Mouse (Mus musculus) spleen, adult 18-20 months (tissue): ENCODE results near the gene Hivep2.

ENCODE experiments used
- DNase-seq, 2 experiments: peaks; one replicate each; pipeline ENCODE4 v3.0.0; 2022; ENCODE audit warnings: mixed read lengths in 2 of 2

Hivep2 gene

GRCm38 (mm10) chr10:14024971-14025370 lies 59.1 kb downstream of the Hivep2 start:
- no peak for DNase-seq

GRCm38 (mm10) chr10:14027751-14028150 lies 61.9 kb downstream of the Hivep2 start:
- no peak for DNase-seq

DNA sequence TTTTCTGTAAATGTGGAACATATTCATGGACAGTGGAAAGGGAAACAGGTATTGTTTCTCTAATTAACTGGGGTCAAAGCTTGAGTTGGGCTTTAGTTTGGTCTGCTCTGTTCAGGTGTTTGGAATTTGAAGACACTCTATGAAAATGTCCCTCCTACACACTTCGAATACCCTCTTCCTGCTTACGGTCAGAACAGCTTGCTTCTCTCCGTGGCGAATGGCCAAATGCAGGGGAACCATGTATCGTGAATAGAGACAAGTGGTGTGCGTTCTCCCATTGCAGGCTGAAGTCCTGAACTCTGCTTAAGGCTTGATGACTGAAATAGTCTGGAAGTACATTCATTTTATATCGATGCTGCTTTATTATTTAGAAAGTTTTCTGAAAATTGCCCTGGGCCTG lies 63.1 kb downstream of the Hivep2 start:
- DNase-seq: no peak

- no peak for DNase-seq
These were observed 64.7 kb downstream of the Hivep2 start for GRCm38 (mm10) chr10:14030458-14031035.

DNA sequence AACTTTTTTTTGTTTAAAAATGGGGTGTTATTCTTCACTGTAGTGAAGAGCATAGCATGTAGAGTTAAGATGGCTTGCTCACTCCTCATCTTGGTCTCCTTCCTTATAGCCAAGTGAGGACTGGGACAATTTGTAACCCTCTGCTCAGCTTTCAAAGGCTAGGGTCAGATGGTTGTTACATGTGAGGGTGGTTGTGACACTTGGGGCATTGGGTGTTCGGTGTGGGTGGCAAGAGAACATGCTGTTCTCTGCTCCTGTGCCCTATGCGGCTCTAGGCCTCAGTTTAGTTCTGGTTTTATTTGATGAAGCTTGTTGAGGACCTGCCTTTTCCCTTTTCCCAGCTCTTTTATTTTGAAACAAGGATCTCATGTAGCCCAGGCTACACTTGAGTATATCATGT lies 66.7 kb downstream of the Hivep2 start:
- DNase-seq: no peak

GRCm38 (mm10) chr10:14034046-14034445 lies 68.2 kb downstream of the Hivep2 start:
- DNase-seq: no peak

DNA sequence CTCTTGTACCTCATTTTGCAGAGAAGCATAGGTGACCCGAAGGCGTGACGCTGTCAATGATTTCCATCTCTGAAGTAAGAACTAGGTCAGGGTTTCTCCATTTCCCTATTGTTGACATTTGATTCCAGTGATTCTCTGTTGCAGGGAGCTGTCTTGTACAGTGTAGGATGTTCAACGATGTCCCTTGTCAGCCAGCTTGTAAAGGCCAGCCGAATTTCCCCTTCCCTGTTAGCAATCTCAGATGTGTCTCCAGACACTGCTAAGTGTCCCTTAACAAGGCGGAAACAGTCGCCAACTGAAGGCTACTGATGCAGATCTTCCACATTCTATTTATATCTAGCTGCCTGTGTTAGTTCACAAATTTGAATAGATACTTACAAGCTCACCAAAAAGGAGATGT lies 68.9 kb downstream of the Hivep2 start:
- DNase-seq: no peak

- DNase-seq: no peak
These were observed 69.7 kb downstream of the Hivep2 start for GRCm38 (mm10) chr10:14035607-14036006.

DNA sequence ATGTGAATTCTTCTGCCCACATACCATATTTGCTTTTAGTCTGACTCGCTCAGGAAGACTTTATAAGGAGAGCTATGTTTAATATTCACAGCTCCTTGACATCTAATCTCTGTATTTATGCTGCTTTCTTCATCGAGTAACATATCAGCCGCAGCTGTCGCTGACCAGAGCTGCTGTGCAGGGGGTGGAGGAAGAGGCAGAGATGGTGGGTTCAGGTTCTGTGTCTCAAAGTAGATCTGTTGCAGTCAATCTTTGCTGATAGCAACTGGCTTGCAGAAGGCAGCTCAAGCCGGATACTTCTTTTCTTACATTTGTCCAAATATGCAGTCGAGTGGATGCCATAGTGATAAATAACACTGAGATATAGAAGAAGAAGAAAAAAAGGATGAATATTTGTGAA lies 70.6 kb downstream of the Hivep2 start:
- no peak for DNase-seq

- DNase-seq: no peak
These were observed 72.2 kb downstream of the Hivep2 start for GRCm38 (mm10) chr10:14037977-14038489.

GRCm38 (mm10) chr10:14040716-14041470 lies 75.0 kb downstream of the Hivep2 start:
- no peak for DNase-seq

DNA sequence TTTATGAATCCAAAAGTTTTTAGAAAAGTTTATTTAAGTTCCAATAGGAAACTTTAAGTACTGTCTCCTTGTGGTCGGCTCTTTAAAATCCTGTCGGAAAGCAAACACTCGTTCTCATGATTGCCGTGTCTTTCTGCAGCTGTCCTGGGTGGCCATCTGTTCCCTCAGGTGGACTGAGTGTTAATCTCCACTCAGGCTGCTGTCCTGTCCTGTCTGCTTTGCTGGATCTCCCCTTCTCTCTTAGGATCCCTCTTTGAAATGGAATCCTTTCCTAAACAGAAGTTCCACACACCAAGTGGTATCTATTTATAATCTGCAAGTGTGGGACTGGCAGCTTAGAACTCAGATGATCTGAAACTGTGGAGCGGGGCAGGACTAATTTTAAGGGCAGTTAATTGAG lies 75.7 kb downstream of the Hivep2 start:
- DNase-seq: no peak

DNA sequence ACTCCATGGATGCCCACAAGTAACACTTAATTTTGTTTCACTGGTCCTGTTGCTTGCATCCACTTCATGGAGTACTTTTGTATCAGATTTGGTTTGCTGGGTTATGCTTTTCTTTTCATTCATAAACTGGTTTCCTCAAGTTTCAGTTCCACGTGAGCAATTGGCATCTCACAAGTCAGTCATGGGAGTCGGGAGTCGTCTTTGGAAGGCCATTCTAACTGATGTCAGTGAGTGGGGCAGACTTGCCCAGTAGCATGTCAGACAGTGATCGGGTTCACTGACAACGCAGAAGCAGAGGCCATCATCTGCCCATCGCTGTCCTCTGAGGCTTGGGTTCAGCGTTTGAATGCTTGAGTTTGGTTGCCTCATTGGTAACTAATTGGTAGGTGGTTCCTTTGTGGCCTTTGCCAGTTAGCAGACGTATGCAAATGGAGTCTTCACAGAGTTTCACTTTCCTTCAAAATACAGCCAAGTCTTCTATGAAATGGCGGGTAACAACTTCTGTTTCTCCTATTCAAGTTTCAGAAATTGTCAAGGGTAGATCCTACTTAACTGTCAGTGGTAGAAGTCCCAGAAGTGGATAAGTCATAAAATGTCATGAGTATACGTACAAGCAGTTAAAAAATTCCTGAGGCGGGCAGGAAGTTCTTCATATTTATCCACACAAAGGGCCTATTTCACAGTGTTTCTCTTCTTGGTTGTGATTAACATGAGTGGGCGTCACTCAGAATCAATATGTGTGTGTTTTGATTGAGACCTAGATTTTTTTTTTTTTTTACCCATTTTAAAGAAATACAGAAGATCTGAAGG lies 76.9 kb downstream of the Hivep2 start:
- no peak for DNase-seq

DNA sequence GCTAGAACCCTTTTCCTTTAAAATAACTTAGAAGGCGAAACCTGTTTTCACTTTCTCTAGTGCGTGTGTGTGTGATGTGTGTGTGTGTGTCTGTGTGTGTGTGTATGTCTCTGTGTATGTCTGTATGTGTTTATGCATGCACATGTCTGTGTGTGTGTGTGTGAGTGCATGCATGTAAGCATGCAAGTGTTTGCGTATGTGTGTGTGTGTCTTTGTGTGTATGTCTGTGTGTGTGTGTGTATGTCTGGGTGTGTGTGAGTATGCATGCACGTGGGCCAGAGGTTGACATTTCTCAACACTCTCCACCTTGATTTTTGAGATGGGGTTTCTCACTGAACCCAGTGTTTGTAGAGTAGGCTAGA lies 77.5 kb downstream of the Hivep2 start:
- DNase-seq: no peak

DNA sequence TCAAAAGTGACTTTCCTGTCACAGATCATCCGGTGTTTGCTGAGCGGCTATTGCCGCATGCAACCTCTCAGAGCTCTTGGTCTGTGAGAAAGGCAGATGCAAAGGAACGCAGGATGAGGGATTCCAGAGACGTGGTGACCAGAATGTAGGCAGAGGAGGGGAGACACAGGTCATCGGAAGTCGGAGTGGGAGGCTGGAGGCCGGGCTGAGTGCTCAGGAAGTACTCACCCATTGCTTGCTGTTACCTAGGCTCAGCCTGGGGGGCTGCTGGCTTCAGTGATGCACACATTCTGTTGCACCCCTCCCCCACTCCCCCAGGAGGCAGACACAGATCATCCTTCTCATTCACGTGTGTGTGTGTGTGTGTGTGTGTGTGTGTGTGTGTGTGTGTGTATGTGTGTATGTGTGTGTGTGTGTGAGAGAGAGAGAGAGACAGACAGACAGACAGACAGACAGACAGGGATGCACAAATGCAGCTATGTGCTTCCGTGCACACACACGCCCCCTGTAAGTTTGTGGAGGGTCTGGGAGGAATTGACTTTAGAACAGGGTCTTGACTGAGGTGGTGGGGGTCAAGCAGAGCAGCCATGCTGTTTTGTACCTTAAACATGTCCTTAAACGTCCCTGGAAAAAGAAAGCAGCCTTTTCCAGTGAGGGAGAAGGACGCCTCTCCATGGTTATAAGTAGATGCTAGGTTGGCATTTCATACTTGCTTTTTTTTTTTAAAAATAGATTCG lies 78.3 kb downstream of the Hivep2 start:
- peak; percentile 20 to 36 for DNase-seq

GRCm38 (mm10) chr10:14044783-14045392 lies 79.0 kb downstream of the Hivep2 start:
- peak in 1 of 2 experiments; percentile 11 for DNase-seq

DNA sequence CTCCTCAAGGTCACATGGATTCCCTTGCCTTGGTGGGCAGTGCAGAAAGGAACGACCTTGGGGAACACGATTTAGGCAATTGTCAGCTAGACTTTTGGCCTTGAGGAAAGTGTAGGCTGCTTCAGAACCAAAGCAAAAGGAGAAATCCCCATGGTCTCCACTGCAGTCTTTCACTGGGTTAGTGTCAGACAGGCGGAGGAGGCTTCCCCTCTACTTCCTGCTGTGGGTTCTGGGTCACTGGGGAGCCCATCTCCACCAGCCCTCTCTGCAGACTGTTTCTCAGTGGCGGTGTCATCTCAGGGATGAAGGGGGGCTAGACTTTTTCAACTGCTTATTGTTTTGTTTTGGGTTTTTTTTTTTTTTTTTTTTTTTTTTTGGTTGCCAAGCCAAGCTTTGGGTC lies 79.9 kb downstream of the Hivep2 start:
- peak; percentile 55 to 62 for DNase-seq

DNA sequence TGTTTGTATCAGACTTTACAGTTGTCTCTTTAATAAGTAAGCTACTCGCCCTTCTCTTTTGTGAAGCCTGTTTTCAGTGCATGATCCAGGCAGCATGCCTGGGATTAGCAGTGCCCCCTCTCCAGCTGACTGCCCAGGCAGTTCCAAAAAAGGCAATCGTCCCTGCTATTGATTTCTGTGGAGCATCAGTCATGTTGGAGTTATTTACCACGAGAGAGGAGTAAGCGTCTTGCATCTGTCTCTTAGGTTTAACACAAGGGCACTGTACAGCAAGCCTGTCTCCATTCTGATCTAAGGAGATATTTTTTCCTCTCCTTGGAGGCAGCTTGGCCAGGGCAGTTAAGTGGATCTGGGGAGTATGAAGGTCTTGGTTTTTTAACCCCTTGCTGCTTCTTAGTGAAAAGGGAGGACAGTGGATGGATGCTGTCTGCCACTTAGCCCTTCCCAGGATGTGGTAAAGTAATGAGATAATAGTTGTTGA lies 80.3 kb downstream of the Hivep2 start:
- DNase-seq: no peak

- DNase-seq: no peak
These were observed 81.1 kb downstream of the Hivep2 start for GRCm38 (mm10) chr10:14046935-14047334.

DNA sequence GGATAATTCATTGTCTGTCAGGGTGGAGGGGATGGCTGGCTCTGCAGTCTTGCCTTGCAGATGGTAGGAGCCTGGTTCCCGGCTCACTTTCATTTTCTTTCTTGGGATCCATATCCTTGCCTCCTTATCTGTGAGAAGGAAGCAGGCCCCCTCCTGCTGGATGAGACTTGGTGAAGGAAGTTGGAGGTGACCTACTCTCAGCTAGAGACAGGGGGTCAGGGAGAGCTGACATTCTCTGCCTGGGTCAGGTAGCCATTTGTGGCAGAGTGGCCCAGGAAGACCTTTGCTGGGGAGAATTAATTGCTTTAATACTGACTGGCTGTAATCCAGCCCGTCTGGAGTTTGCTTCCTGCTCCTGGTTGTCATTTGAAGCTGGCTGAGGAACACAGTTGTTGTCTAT lies 81.8 kb downstream of the Hivep2 start:
- no peak for DNase-seq

- DNase-seq: no peak
These were observed 82.5 kb downstream of the Hivep2 start for GRCm38 (mm10) chr10:14048322-14048915.

DNA sequence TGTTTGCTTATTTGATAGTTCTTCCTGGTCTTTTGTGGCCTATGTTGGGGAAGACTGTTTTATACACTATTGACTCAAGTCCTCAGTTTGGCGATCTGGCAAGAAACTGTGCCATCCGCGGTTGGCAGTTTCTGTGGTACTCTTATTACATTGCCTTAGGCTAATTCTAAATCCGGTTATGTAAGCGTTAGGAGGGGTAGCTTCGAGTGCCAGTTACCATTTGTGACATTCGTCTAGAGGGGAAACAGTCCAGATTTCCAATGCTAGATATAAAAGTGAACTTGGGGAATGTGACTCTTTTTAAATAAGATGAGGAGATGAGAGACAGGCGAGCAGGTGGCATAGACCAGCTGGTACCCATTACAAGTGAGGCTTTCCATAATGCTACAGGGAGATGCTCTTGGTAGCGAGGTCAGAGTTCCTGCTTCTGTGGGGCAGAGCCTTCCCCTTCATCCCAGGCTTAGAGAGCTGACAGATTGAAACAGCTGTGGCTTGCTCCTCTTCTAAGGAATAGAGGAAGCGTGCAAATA lies 83.1 kb downstream of the Hivep2 start:
- no peak for DNase-seq
